Mouse (Mus musculus): Measurements from ENCODE around the gene Tubg2.

Gene Tubg2

GRCm38 (mm10) chr11:101178061-101179058 lies 22.7 kb downstream of the Tubg2 start:
- DNase-seq (ENCODE audit: low read depth, low spot score), result no peak

- DNase-seq (ENCODE audit: low read depth, low spot score), result no peak
Measured at GRCm38 (mm10) chr11:101179306-101179705, 23.6 kb downstream of the Tubg2 start.

- no peak for DNase-seq (ENCODE audit: low read depth, low spot score)
Measured at GRCm38 (mm10) chr11:101180261-101180660, 24.6 kb downstream of the Tubg2 start.

- no peak for DNase-seq (ENCODE audit: low read depth, low spot score)
Measured at GRCm38 (mm10) chr11:101180846-101181740, 25.4 kb downstream of the Tubg2 start.

- no peak for DNase-seq (ENCODE audit: low read depth, low spot score)
Measured at GRCm38 (mm10) chr11:101181961-101182360, 26.3 kb downstream of the Tubg2 start.

GRCm38 (mm10) chr11:101182771-101183517 lies 27.2 kb downstream of the Tubg2 start:
- DNase-seq (ENCODE audit: low read depth, low spot score), result no peak

- no peak for DNase-seq (ENCODE audit: low read depth, low spot score)
Measured at GRCm38 (mm10) chr11:101184984-101185383, 29.3 kb downstream of the Tubg2 start.

GRCm38 (mm10) chr11:101185441-101185840 lies 29.7 kb downstream of the Tubg2 start:
- no peak for DNase-seq (ENCODE audit: low read depth, low spot score)

- no peak for DNase-seq (ENCODE audit: low read depth, low spot score)
Measured at GRCm38 (mm10) chr11:101186526-101187247, 31.0 kb downstream of the Tubg2 start.

GRCm38 (mm10) chr11:101187541-101187940 lies 31.8 kb downstream of the Tubg2 start:
- DNase-seq (ENCODE audit: low read depth, low spot score), result no peak

GRCm38 (mm10) chr11:101188166-101188805 lies 32.6 kb downstream of the Tubg2 start:
- no peak for DNase-seq (ENCODE audit: low read depth, low spot score)

- DNase-seq (ENCODE audit: low read depth, low spot score), result no peak
Measured at GRCm38 (mm10) chr11:101189495-101190180, 33.9 kb downstream of the Tubg2 start.

GRCm38 (mm10) chr11:101190181-101190912 lies 34.6 kb downstream of the Tubg2 start:
- no peak for DNase-seq (ENCODE audit: low read depth, low spot score)

- no peak for DNase-seq (ENCODE audit: low read depth, low spot score)
Measured at GRCm38 (mm10) chr11:101190913-101191907, 35.5 kb downstream of the Tubg2 start.

GRCm38 (mm10) chr11:101191919-101192470 lies 36.3 kb downstream of the Tubg2 start:
- DNase-seq (ENCODE audit: low read depth, low spot score), result no peak

- no peak for DNase-seq (ENCODE audit: low read depth, low spot score)
Measured at GRCm38 (mm10) chr11:101192646-101193045, 36.9 kb downstream of the Tubg2 start.

- DNase-seq (ENCODE audit: low read depth, low spot score), result no peak
Measured at GRCm38 (mm10) chr11:101193076-101193475, 37.4 kb downstream of the Tubg2 start.

All from embryo, embryonic 11.5 days (tissue).